Mouse (Mus musculus) CH12F3 (cell line): ENCODE measurements around the gene Pard6a.

ENCODE experiments used
- in situ Hi-C: fragments of 300-500 bp; cut with MboI; formaldehyde crosslinking; loops from 2 replicates; pipeline ENCODE4 v1.14.3; 2020; ENCODE audit warnings: low sequenced_read_pairs

Pard6a gene

DNA sequence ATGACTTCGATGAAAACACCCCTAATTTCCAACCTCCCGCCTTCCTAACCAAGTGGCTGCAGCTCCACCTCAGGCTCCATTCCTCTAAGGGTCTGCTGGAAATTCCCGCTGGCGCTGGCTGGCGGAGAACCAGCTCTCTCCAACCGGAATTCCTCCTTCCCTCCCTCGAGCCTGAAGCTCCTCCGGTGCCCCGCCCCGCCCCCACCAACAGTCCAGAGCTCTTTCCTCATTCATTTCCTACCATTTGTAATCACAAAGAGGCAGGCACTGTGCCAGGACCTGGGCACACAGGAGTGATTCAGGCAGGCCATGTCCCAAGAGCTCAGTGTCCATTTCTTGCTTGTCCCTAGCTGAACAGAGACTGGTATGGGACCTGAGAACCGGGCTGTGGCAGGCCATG, 49.7 kb downstream of the Pard6a start:
- in situ Hi-C loops, result no loop called here
